Mouse (Mus musculus): ENCODE data around the gene Rxfp4.

The Rxfp4 gene

GRCm38 (mm10) chr3:88653516-88654370 lies 801 bp upstream of the Rxfp4 start:
- in situ Hi-C loops (cut with MboI; ENCODE audit: unreplicated experiment in 2 of 2): no loop called here

- in situ Hi-C loops (cut with MboI; ENCODE audit: unreplicated experiment in 2 of 2): no loop called here
Observed at GRCm38 (mm10) chr3:88651669-88652618, 998 bp downstream of the Rxfp4 start.

GRCm38 (mm10) chr3:88650713-88651504 lies 2.0 kb downstream of the Rxfp4 start:
- in situ Hi-C loops (cut with MboI; ENCODE audit: unreplicated experiment in 2 of 2): no loop called here

GRCm38 (mm10) chr3:88649967-88650366 lies 3.0 kb downstream of the Rxfp4 start:
- in situ Hi-C loops (cut with MboI; ENCODE audit: unreplicated experiment in 2 of 2): no loop called here

GRCm38 (mm10) chr3:88649186-88649585 lies 3.8 kb downstream of the Rxfp4 start:
- in situ Hi-C loops (cut with MboI; ENCODE audit: unreplicated experiment in 2 of 2): no loop called here

- in situ Hi-C loops (cut with MboI; ENCODE audit: unreplicated experiment in 2 of 2): no loop called here
Observed at GRCm38 (mm10) chr3:88648452-88649168, 4.3 kb downstream of the Rxfp4 start.

- in situ Hi-C loops (cut with MboI; ENCODE audit: unreplicated experiment in 2 of 2): no loop called here
Observed at GRCm38 (mm10) chr3:88647779-88648413, 5.0 kb downstream of the Rxfp4 start.

- in situ Hi-C loops (cut with MboI; ENCODE audit: unreplicated experiment in 2 of 2): no loop called here
Observed at GRCm38 (mm10) chr3:88647076-88647475, 5.9 kb downstream of the Rxfp4 start.

- in situ Hi-C loops (cut with MboI; ENCODE audit: unreplicated experiment in 2 of 2): no loop called here
Observed at GRCm38 (mm10) chr3:88646426-88646995, 6.4 kb downstream of the Rxfp4 start.

- in situ Hi-C loops (cut with MboI; ENCODE audit: unreplicated experiment in 2 of 2): no loop called here
Observed at GRCm38 (mm10) chr3:88645937-88646336, 7.0 kb downstream of the Rxfp4 start.

- in situ Hi-C loops (cut with MboI; ENCODE audit: unreplicated experiment in 2 of 2): loop anchor here (5.0 kb wide), 1 partner anchor 36 kb away; the partner anchor contains the start of gene Arhgef2 (in 2 of the 2)
Observed at GRCm38 (mm10) chr3:88643078-88643477, 9.9 kb downstream of the Rxfp4 start.

- in situ Hi-C loops (cut with MboI; ENCODE audit: unreplicated experiment in 2 of 2): loop anchor here (5.0 kb wide), 1 partner anchor 33 kb away; the partner anchor contains the start of gene Arhgef2 (in 2 of the 2)
Observed at GRCm38 (mm10) chr3:88640676-88641075, 12.3 kb downstream of the Rxfp4 start.

GRCm38 (mm10) chr3:88639239-88639638 lies 13.7 kb downstream of the Rxfp4 start:
- in situ Hi-C loops (cut with MboI; ENCODE audit: unreplicated experiment in 2 of 2): no loop called here

GRCm38 (mm10) chr3:88637134-88637533 lies 15.8 kb downstream of the Rxfp4 start:
- in situ Hi-C loops (cut with MboI; ENCODE audit: unreplicated experiment in 2 of 2): no loop called here

- in situ Hi-C loops (cut with MboI; ENCODE audit: unreplicated experiment in 2 of 2): no loop called here
Observed at GRCm38 (mm10) chr3:88636555-88636986, 16.4 kb downstream of the Rxfp4 start.

- in situ Hi-C loops (cut with MboI; ENCODE audit: unreplicated experiment in 2 of 2): no loop called here
Observed at GRCm38 (mm10) chr3:88635506-88636275, 17.3 kb downstream of the Rxfp4 start.

GRCm38 (mm10) chr3:88633056-88633455 lies 19.9 kb downstream of the Rxfp4 start:
- in situ Hi-C loops (cut with MboI; ENCODE audit: unreplicated experiment in 2 of 2): no loop called here

GRCm38 (mm10) chr3:88631921-88632587 lies 20.9 kb downstream of the Rxfp4 start:
- in situ Hi-C loops (cut with MboI; ENCODE audit: unreplicated experiment in 2 of 2): no loop called here
